Mouse (Mus musculus) forebrain, embryonic 11.5 days (tissue): Measurements from ENCODE around the gene Pnkd. TPM values are rescaled to one million over a fixed set of nuclear protein-coding genes. Genes with fewer than 3 reads are reported as not detected.
"Not testable (repeated sequence)": the region's sequence is repeated elsewhere in the genome, so short reads cannot be mapped to it uniquely, and the experiment has no call there.

ENCODE experiments used
- ATAC-seq: fragments of 200-750 bp; cut with Nextera tagmentation; replicated peaks from 2 replicates; pipeline ENCODE4 v1.8.0; 2017; ENCODE audit warnings: moderate TSS enrichment; ENCODE audit not compliant: low FRiP score
- DNase-seq: peaks from one replicate; pipeline ENCODE4 v3.0.0-alpha.2; 2017; ENCODE audit warnings: low spot score
- H3K27ac ChIP-seq: fragments of 300-500 bp; sonication (generic); 2 replicates; pipeline ENCODE4 v1.5.1; 2014; ENCODE audit warnings: low read depth, low read length
- H3K27me3 ChIP-seq: fragments of 300-500 bp; sonication (generic); 2 replicates; pipeline ENCODE4 v1.6.1; 2014; ENCODE audit warnings: mild to moderate bottlenecking, low read length, mixed read lengths; ENCODE audit not compliant: control insufficient read depth, insufficient read depth
- H3K36me3 ChIP-seq: fragments of 300-500 bp; sonication (generic); 2 replicates; pipeline ENCODE4 v1.6.1; 2014; ENCODE audit warnings: mild to moderate bottlenecking, low read length, moderate library complexity, mixed read lengths; ENCODE audit not compliant: control insufficient read depth, insufficient read depth
- H3K4me1 ChIP-seq: fragments of 300-500 bp; sonication (generic); replicated peaks from 2 replicates; pipeline ENCODE4 v1.6.1; 2014; ENCODE audit warnings: low read length, mixed read lengths; ENCODE audit not compliant: control insufficient read depth, insufficient read depth
- H3K4me2 ChIP-seq: fragments of 300-500 bp; sonication (generic); 2 replicates; pipeline ENCODE4 v1.6.1; 2014; ENCODE audit warnings: low read depth, mild to moderate bottlenecking, low read length, moderate library complexity, mixed read lengths; ENCODE audit not compliant: severe bottlenecking
- H3K4me3 ChIP-seq: fragments of 300-500 bp; sonication (generic); 2 replicates; pipeline ENCODE4 v1.5.1; 2014; ENCODE audit warnings: low read depth, low read length
- H3K9ac ChIP-seq: fragments of 300-500 bp; sonication (generic); 2 replicates; pipeline ENCODE4 v1.6.1; 2014; ENCODE audit warnings: low read length
- H3K9me3 ChIP-seq: fragments of 300-500 bp; sonication (generic); 2 replicates; pipeline ENCODE4 v1.6.1; 2016; ENCODE audit warnings: low read length, mixed read lengths; ENCODE audit not compliant: control insufficient read depth
- WGBS: fragments of 180-500 bp; shearing (Covaris S2); extraction: QIAGEN DNeasy Blood & Tissue Kit; methylation state at CpG from one replicate; pipeline ENCODE4 v1.1.7; 2014; 5-methylcytosine and 5-hydroxymethylcytosine counted together
- polyA plus RNA-seq: library from polyadenylated mRNA; unstranded; fragments of >200 nt; fragmentation: Nextera tagmentation; extraction: Ambion mirVana; gene quantifications from 2 replicates; pipeline ENCODE4 v1.2.1, GENCODE M21; 2014

The Pnkd gene
- polyA plus RNA-seq, 1 experiment from 2014 or later = 98.4 TPM

GRCm38 (mm10) chr1:74392446-74392994, 107.8 kb downstream of the Pnkd start:
- Histone ChIP-seq H3K4me2 (peak overlapping the region; percentile 95), H3K27ac (peak overlapping the region; percentile 94; the same call in 1 of the 2 replicates), H3K4me1 (peaks cover 13% of the 10 kb centered on the region), H3K9ac (peak overlapping the region; percentile 92), H3K27me3 (peaks cover 2% of the 10 kb centered on the region; the same call in 1 of the 2 replicates), H3K9me3 (no peaks in the 10 kb centered on the region), H3K4me3 (peak overlapping the region; percentile 97), H3K36me3 (peaks cover 10% of the 10 kb centered on the region)
- under 1% methylated on average over 16 of the region's 16 CpGs for WGBS
- peak; percentile 28 for ATAC-seq
- DNase-seq = no peak

- Histone ChIP-seq H3K36me3 (peaks cover 10% of the 10 kb centered on the region), H3K9ac (peak overlapping the region; percentile 92), H3K27me3 (peaks cover 2% of the 10 kb centered on the region; the same call in 1 of the 2 replicates), H3K4me3 (peak overlapping the region; percentile 97), H3K27ac (no peak overlapping the region), H3K9me3 (no peaks in the 10 kb centered on the region), H3K4me1 (peaks cover 17% of the 10 kb centered on the region), H3K4me2 (peak overlapping the region; percentile 95)
- no peak for ATAC-seq
- WGBS = 35% methylated on average over 6 of the region's 7 CpGs
- DNase-seq = no peak
Measured at GRCm38 (mm10) chr1:74393010-74393409, 108.3 kb downstream of the Pnkd start.

GRCm38 (mm10) chr1:74393697-74394096, 109.0 kb downstream of the Pnkd start:
- peaks cover 17% of the 10 kb centered on the region for H3K4me1 ChIP-seq
- H3K27me3 ChIP-seq = peaks cover 2% of the 10 kb centered on the region; the same call in 1 of the 2 replicates
- H3K4me3 ChIP-seq = no peak overlapping the region
- H3K27ac ChIP-seq = no peak overlapping the region
- no peak overlapping the region for H3K4me2 ChIP-seq
- ATAC-seq (no peak), DNase-seq (no peak)
- no peaks in the 10 kb centered on the region for H3K9me3 ChIP-seq
- H3K9ac ChIP-seq = no peak overlapping the region
- 89% methylated on average over 9 of the region's 9 CpGs for WGBS
- H3K36me3 ChIP-seq = peaks cover 10% of the 10 kb centered on the region

GRCm38 (mm10) chr1:74394311-74394710, 109.6 kb downstream of the Pnkd start:
- H3K4me1 ChIP-seq = peaks cover 17% of the 10 kb centered on the region
- H3K27me3 ChIP-seq = peaks cover 2% of the 10 kb centered on the region; the same call in 1 of the 2 replicates
- no peak for ATAC-seq

GRCm38 (mm10) chr1:74394858-74395257, 110.1 kb downstream of the Pnkd start:
- WGBS = 90% methylated on average over 15 of the region's 15 CpGs
- H3K4me1 ChIP-seq = peaks cover 17% of the 10 kb centered on the region

More at GRCm38 (mm10) chr1:74394311-74394710, 109.6 kb downstream of the Pnkd start:
- WGBS = 91% methylated on average over 9 of the region's 9 CpGs
- Histone ChIP-seq H3K36me3 (peaks cover 10% of the 10 kb centered on the region), H3K4me2 (no peak overlapping the region), H3K9ac (no peak overlapping the region), H3K4me3 (no peak overlapping the region), H3K27ac (no peak overlapping the region), H3K9me3 (no peaks in the 10 kb centered on the region)
- DNase-seq = no peak

GRCm38 (mm10) chr1:74395290-74395689, 110.6 kb downstream of the Pnkd start:
- WGBS = 88% methylated on average over 13 of the region's 13 CpGs
- H3K4me1 ChIP-seq = peaks cover 13% of the 10 kb centered on the region
- H3K9me3 ChIP-seq = no peaks in the 10 kb centered on the region
- no peak overlapping the region for H3K9ac ChIP-seq
- H3K4me2 ChIP-seq = no peak overlapping the region
- ATAC-seq = no peak
- DNase-seq = no peak
- no peak overlapping the region for H3K4me3 ChIP-seq
- H3K27me3 ChIP-seq = no peaks in the 10 kb centered on the region
- H3K27ac ChIP-seq = no peak overlapping the region
- H3K36me3 ChIP-seq = peaks cover 10% of the 10 kb centered on the region

More at GRCm38 (mm10) chr1:74394858-74395257, 110.1 kb downstream of the Pnkd start:
- no peak for ATAC-seq
- H3K27me3 ChIP-seq = no peaks in the 10 kb centered on the region
- no peak for DNase-seq
- no peak overlapping the region for H3K9ac ChIP-seq
- H3K27ac ChIP-seq = no peak overlapping the region
- peaks cover 10% of the 10 kb centered on the region for H3K36me3 ChIP-seq
- H3K9me3 ChIP-seq = no peaks in the 10 kb centered on the region
- H3K4me2 ChIP-seq = no peak overlapping the region
- no peak overlapping the region for H3K4me3 ChIP-seq

- Histone ChIP-seq H3K9ac (peak overlapping the region; percentile 57; the same call in 1 of the 2 replicates), H3K36me3 (peaks cover 10% of the 10 kb centered on the region), H3K4me2 (peak overlapping the region; percentile 75), H3K4me1 (peaks cover 12% of the 10 kb centered on the region), H3K4me3 (peak overlapping the region; percentile 35)
- not testable (repeated sequence) for H3K9me3 ChIP-seq, ATAC-seq, DNase-seq, H3K27me3 ChIP-seq, H3K27ac ChIP-seq
- WGBS = 7% methylated on average over 12 of the region's 12 CpGs
Measured at GRCm38 (mm10) chr1:74396456-74397222, 111.9 kb downstream of the Pnkd start.

- WGBS = under 1% methylated on average over 39 of the region's 41 CpGs
- peak overlapping the region; percentile 57 for H3K9ac ChIP-seq
- DNase-seq = peak; percentile 98
- no peaks in the 10 kb centered on the region for H3K9me3 ChIP-seq
- H3K27me3 ChIP-seq = no peaks in the 10 kb centered on the region
- H3K4me1 ChIP-seq = peaks cover 10% of the 10 kb centered on the region
- peak overlapping the region; percentile 66 for H3K27ac ChIP-seq
- H3K4me2 ChIP-seq = peak overlapping the region; percentile 75
- peak overlapping the region; percentile 35 for H3K4me3 ChIP-seq
- peak; percentile 90 for ATAC-seq
- peaks cover 10% of the 10 kb centered on the region for H3K36me3 ChIP-seq
Measured at GRCm38 (mm10) chr1:74397268-74397918, 112.7 kb downstream of the Pnkd start.
